Mouse (Mus musculus) kidney, postnatal 25 days (tissue): ENCODE measurements around the gene Sept3.

ENCODE experiments used
- DNase-seq, 2 experiments: peaks; one replicate each; pipeline ENCODE4 v3.0.0; 2021; ENCODE audit warnings: mixed read lengths in 2 of 2

Sept3 gene

GRCm38 (mm10) chr15:82341036-82341501 is 66.4 kb downstream of the Sept3 start:
- peak; percentile 50 to 72 for DNase-seq

GRCm38 (mm10) chr15:82341675-82342542 is 67.2 kb downstream of the Sept3 start:
- DNase-seq = no peak

GRCm38 (mm10) chr15:82342543-82342935 is 67.8 kb downstream of the Sept3 start:
- no peak for DNase-seq

- DNase-seq = peak; percentile 73 to 87
These were observed 68.9 kb downstream of the Sept3 start for GRCm38 (mm10) chr15:82343368-82344287.
